Mouse (Mus musculus) lung, embryonic 14.5 days (tissue): ENCODE results near the gene Stk11ip. TPM values are rescaled to one million over a fixed set of nuclear protein-coding genes. Genes with fewer than 3 reads are reported as not detected.

Experiments used
- ATAC-seq: fragments of 200-750 bp; cut with Nextera tagmentation; 2 replicates; pipeline ENCODE4 v1.8.0; 2017; ENCODE audit warnings: mild to moderate bottlenecking, moderate TSS enrichment, moderate library complexity; ENCODE audit not compliant: insufficient read depth
- DNase-seq: peaks from one replicate; pipeline ENCODE4 v3.0.0-alpha.2; 2015
- H3K27ac ChIP-seq: fragments of 300-500 bp; sonication (generic); 2 replicates; pipeline ENCODE4 v1.5.1; 2014; ENCODE audit warnings: low read depth, mild to moderate bottlenecking, moderate library complexity
- H3K27me3 ChIP-seq: fragments of 300-500 bp; sonication (generic); 2 replicates; pipeline ENCODE4 v1.6.1; 2014; ENCODE audit warnings: low read length, control low read depth; ENCODE audit not compliant: insufficient read depth
- H3K36me3 ChIP-seq: fragments of 300-500 bp; sonication (generic); 2 replicates; pipeline ENCODE4 v1.6.1; 2014; ENCODE audit warnings: control low read depth; ENCODE audit not compliant: insufficient read depth
- H3K4me1 ChIP-seq: fragments of 300-500 bp; sonication (generic); 2 replicates; pipeline ENCODE4 v1.6.1; 2014; ENCODE audit warnings: antibody characterized with exemption, control low read depth; ENCODE audit not compliant: insufficient read depth
- H3K4me2 ChIP-seq: fragments of 300-500 bp; sonication (generic); 2 replicates; pipeline ENCODE4 v1.6.1; 2014; ENCODE audit warnings: mild to moderate bottlenecking
- H3K4me3 ChIP-seq: fragments of 300-500 bp; sonication (generic); 2 replicates; pipeline ENCODE4 v1.5.1; 2014; ENCODE audit warnings: low read depth, low read length
- H3K9ac ChIP-seq: fragments of 300-500 bp; sonication (generic); 2 replicates; pipeline ENCODE4 v1.6.1; 2014
- H3K9me3 ChIP-seq: fragments of 300-500 bp; sonication (generic); 2 replicates; pipeline ENCODE4 v1.6.1; 2016; ENCODE audit warnings: low read depth, low read length, control low read depth
- CTCF ChIP-seq: IDR thresholded peaks from 2 replicates; pipeline ENCODE4 v1.5.1; 2016; ENCODE audit warnings: antibody characterized with exemption, low read depth
- WGBS: fragments of 180-500 bp; shearing (Covaris S2); extraction: QIAGEN DNeasy Blood & Tissue Kit; methylation state at CpG from one replicate; pipeline ENCODE4 v1.1.7; 2014; 5-methylcytosine and 5-hydroxymethylcytosine counted together
- polyA plus RNA-seq: library from polyadenylated mRNA; unstranded; fragments of >200 nt; fragmentation: Nextera tagmentation; extraction: Ambion mirVana; gene quantifications from 2 replicates; pipeline ENCODE4 v1.2.1, GENCODE M21; 2014

Gene Stk11ip
- 18.5 and 19.0 TPM in 2 replicates for polyA plus RNA-seq

GRCm38 (mm10) chr1:75521321-75522031 lies at the start of gene Stk11ip:
TSS of gene Stk11ip (plus strand) at chr1:75521529.
- Histone ChIP-seq H3K4me2 (peak within 1 kb of the TSS; percentile 73), H3K27ac (peak within 1 kb of the TSS; percentile 93), H3K4me3 (peak within 1 kb of the TSS; percentile 57), H3K27me3 (no peaks in the 10 kb centered on the region), H3K36me3 (peaks cover 7% of the 10 kb centered on the region; the same call in 1 of the 2 replicates), H3K4me1 (peaks cover 17% of the 10 kb centered on the region), H3K9ac (peak within 1 kb of the TSS; percentile 37; the same call in 1 of the 2 replicates), H3K9me3 (no peaks in the 10 kb centered on the region)
- DNase-seq (peak; percentile 99), ATAC-seq (peak; percentile 97)
- WGBS = under 1% methylated on average over 46 of the region's 46 CpGs
- no peak for TF ChIP-seq CTCF

- H3K36me3 ChIP-seq = peaks cover 38% of the 10 kb centered on the region
- H3K4me2 ChIP-seq = no peak overlapping the region
- DNase-seq = no peak
- 96% methylated on average over 11 of the region's 11 CpGs for WGBS
- 0 out of 2 replicates have a peak, but pooled peaks cover 12% of the 10 kb centered on the region for H3K4me1 ChIP-seq
- ATAC-seq = no peak
- no peak for TF ChIP-seq CTCF
- no peak overlapping the region for H3K27ac ChIP-seq
- no peak overlapping the region for H3K4me3 ChIP-seq
- peaks cover 20% of the 10 kb centered on the region for H3K27me3 ChIP-seq
- H3K9ac ChIP-seq = no peak overlapping the region
- no peaks in the 10 kb centered on the region for H3K9me3 ChIP-seq
Measured at GRCm38 (mm10) chr1:75476441-75476840, 44.9 kb upstream of the Stk11ip start.

GRCm38 (mm10) chr1:75477264-75477965 lies 43.9 kb upstream of the Stk11ip start:
- Histone ChIP-seq H3K27ac (no peak overlapping the region), H3K4me3 (peak overlapping the region; percentile 72), H3K36me3 (peaks cover 37% of the 10 kb centered on the region), H3K4me1 (0 out of 2 replicates have a peak, but pooled peaks cover 12% of the 10 kb centered on the region), H3K9ac (no peak overlapping the region), H3K27me3 (peaks cover 27% of the 10 kb centered on the region), H3K9me3 (no peaks in the 10 kb centered on the region), H3K4me2 (peak overlapping the region; percentile 79)
- WGBS = 15% methylated on average over 35 of the region's 35 CpGs
- ATAC-seq = no peak
- DNase-seq = peak; percentile 85
- TF ChIP-seq CTCF = peak; percentile 87

- peaks cover 32% of the 10 kb centered on the region for H3K27me3 ChIP-seq
- 0 out of 2 replicates have a peak, but pooled peaks cover 12% of the 10 kb centered on the region for H3K4me1 ChIP-seq
- DNase-seq (no peak), ATAC-seq (no peak)
- peak overlapping the region; percentile 79 for H3K4me2 ChIP-seq
- H3K27ac ChIP-seq = no peak overlapping the region
- no peak for TF ChIP-seq CTCF
- H3K36me3 ChIP-seq = peaks cover 33% of the 10 kb centered on the region
- H3K9ac ChIP-seq = no peak overlapping the region
- 37% methylated on average over 3 of the region's 3 CpGs for WGBS
- H3K9me3 ChIP-seq = no peaks in the 10 kb centered on the region
- peak overlapping the region; percentile 72 for H3K4me3 ChIP-seq
Measured at GRCm38 (mm10) chr1:75477966-75478290, 43.4 kb upstream of the Stk11ip start.

GRCm38 (mm10) chr1:75478497-75478896 lies 42.8 kb upstream of the Stk11ip start:
- H3K27me3 ChIP-seq = peaks cover 38% of the 10 kb centered on the region
- peak overlapping the region; percentile 72 for H3K4me3 ChIP-seq
- peak overlapping the region; percentile 66 for H3K9ac ChIP-seq
- peak overlapping the region; percentile 79 for H3K4me2 ChIP-seq
- under 1% methylated on average over 20 of the region's 25 CpGs for WGBS
- no peak for TF ChIP-seq CTCF
- peak overlapping the region; percentile 81; the same call in 1 of the 2 replicates for H3K27ac ChIP-seq
- peak; percentile 69 for DNase-seq
- H3K9me3 ChIP-seq = no peaks in the 10 kb centered on the region
- ATAC-seq = no peak; the same call in 1 of the 2 replicates
- H3K36me3 ChIP-seq = peaks cover 27% of the 10 kb centered on the region
- 0 out of 2 replicates have a peak, but pooled peaks cover 12% of the 10 kb centered on the region for H3K4me1 ChIP-seq

- ATAC-seq = peak; percentile 94
- peak; percentile 99 for DNase-seq
- Histone ChIP-seq H3K4me1 (0 out of 2 replicates have a peak, but pooled peaks cover 12% of the 10 kb centered on the region), H3K9me3 (no peaks in the 10 kb centered on the region), H3K4me3 (peak within 1 kb of the TSS; percentile 72), H3K27ac (peak within 1 kb of the TSS; percentile 81), H3K4me2 (peak within 1 kb of the TSS; percentile 79), H3K9ac (peak within 1 kb of the TSS; percentile 66), H3K27me3 (peaks cover 42% of the 10 kb centered on the region), H3K36me3 (peaks cover 25% of the 10 kb centered on the region)
- WGBS = 1% methylated on average over 60 of the region's 76 CpGs
- TF ChIP-seq CTCF = no peak
Measured at GRCm38 (mm10) chr1:75478916-75479634, 42.3 kb upstream of the Stk11ip start, which contains the start of the genes Chpf and Tmem198. TSS of gene Chpf (minus strand) at chr1:75479307. TSS of gene Tmem198 (plus strand) at chr1:75479532.
